Mouse (Mus musculus): Measurements from ENCODE around the gene Arhgef28.

DNA sequence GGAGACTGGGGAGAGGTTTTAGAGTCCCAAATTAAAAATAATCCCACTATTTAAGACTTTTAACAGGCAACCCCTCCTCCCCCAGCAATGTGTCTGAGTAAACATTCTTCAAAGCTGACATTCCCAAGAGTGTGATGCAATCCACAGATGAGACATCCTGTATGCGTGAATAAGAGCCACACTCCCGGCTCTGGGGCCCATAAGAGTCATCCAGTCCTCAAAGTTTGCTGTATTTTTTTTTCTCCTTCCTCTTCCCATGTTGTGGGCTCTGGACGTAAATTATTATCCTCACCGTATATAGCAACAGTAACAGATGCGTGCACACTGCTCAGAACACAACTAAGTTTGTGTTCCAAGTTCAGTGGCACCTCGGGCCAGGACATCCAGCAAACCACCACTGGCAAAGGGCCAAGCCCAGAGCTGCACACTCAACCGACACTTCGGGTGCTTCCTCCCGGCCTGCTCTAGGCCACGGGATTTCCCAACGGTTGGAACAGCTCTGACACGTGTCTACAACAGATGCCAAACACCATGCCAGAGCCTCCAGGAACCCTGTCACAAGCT, 178.5 kb downstream of the Arhgef28 start:
- TF ChIP-seq CTCF (IDR thresholded peaks at IDR 0.05; ENCODE audit: extremely low read depth, insufficient read depth, low read length) = no peak
- no peak for TF ChIP-seq POLR2A (IDR thresholded peaks at IDR 0.05; ENCODE audit: extremely low read depth, insufficient read depth, low read length)
